Mouse (Mus musculus): Measurements from ENCODE around the gene Thsd7a.

DNA sequence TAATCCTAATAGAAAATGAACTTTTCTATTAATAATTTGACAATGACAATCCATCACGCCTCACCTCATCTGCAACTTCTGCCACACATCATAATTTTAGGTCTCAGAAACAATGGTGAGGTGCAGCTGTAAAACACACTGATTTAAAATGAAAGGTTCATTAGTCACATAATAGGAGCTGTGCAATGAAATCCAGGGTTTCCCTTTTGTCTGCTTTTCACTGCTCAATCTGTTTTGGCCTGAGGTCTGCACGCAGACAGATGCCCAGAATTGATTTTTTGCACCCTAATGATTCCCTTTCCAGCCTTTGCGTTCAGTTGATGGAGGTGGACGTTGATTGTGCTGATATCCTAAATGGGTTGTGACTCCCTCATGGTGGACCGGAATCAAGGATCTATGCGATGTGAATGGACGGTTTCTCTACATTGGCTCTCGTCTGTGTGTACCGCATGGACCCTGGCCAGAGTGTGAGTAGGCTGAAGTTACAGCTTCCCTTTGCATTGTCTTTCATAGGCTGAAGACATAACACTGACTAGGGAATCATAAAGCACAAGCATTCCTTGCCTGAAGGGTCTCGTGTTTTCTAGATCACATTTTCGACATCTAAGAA, 120.5 kb downstream of the Thsd7a start:
- no peak for TF ChIP-seq CTCF (IDR thresholded peaks at IDR 0.05; ENCODE audit: low read depth)
- no peak for TF ChIP-seq EP300 (IDR thresholded peaks at IDR 0.05; ENCODE audit: low read depth)
